Mouse (Mus musculus): Measurements from ENCODE around the gene Slc6a6.

The Slc6a6 gene

DNA sequence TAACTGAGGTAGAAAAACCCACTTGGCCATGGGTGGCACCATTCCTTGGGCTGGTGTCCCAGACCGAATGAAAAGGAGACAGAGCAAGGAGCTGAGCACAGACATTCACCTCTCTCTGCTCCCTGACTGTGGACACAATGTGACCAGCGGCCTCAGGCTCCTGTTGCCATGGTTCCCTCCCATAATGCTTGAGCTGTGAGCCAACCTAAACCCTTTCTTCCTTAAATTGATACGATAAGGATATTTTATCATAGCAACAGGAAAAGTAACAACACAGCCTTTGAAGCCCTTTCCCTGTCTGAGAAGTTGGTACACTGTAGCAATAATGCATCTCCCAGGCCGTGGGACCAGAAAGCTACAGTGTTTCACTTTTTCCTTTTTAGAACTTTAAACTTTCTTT, 14.6 kb upstream of the Slc6a6 start:
- DNase-seq (ENCODE audit: low read depth), result no peak

DNA sequence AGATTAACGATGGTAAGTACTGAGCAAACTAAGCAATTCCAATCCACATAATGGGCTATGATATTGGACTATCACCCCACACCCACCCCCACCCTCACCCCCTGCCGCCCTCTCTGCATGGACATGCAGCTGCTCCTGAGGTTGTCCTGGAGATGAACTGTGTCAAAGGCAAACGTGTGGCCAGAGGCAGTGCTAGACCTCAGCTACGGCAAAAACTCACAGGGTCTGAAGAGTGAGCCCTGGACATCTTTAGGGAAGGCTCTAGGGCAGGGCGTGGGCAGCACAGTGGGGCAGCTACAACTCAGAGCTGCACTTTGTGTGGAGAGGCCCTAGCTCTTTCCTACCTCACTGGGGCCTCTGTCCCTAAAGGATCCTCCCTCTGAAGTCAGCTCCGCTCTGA, 13.6 kb upstream of the Slc6a6 start:
- no peak for DNase-seq (ENCODE audit: low read depth)

DNA sequence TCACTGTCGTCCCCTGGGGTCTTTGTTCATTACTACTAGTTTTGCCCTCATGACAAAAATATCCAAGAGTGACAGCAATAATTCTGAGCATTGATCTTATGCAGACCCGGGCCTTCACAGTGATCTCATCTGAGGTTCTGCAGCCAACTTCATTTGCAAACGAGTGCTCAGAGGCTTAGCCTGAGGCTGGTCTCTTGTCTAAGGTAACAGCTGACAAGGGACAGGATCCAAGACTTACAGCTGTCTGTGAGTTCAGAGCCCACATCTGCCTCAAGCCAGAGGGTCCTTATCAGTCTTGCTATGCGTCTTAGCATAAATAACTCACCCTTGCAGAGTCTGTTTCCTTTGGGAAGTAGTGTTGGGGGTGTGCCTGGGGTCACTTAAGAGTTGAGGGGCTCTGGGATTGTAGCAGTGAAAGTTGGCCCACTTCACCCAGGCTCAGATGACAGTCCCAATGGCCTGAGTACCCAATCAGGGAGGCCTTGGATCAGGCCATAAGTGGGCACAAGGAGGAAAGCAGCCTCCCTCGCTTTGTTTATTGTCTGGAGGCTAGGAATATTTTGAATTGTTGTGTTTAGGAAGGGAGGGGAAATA, 9.0 kb upstream of the Slc6a6 start:
- no peak for DNase-seq (ENCODE audit: low read depth)

DNA sequence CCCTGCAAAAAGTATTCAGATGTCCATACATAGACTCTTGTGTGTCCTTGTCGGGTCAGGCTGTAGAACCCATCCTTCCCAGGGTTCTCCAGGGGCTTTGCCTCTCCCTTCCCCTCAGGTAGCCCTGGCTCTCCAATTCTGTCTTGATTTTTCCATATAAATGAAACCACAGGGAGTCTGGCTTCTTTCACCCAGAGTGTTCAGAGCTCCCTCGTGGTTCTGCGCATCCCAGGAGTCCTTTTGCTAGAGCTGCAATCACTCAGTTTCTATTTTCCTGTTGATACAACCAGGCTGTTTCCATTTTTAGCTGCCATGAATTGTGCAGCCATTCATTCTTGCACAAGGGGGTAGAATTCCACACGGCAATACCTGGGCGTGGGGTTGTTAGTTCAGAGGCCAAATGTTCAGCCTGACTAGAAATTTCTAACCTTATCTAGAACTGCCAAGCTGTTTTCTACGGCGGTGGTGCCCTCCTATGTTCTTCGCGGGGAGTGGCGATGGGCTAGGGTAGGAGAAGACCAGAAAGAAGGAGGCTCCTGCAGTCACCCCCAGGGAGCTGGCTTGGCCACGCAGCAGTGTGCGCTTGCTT, 5.3 kb upstream of the Slc6a6 start:
- no peak for DNase-seq (ENCODE audit: low read depth)

DNA sequence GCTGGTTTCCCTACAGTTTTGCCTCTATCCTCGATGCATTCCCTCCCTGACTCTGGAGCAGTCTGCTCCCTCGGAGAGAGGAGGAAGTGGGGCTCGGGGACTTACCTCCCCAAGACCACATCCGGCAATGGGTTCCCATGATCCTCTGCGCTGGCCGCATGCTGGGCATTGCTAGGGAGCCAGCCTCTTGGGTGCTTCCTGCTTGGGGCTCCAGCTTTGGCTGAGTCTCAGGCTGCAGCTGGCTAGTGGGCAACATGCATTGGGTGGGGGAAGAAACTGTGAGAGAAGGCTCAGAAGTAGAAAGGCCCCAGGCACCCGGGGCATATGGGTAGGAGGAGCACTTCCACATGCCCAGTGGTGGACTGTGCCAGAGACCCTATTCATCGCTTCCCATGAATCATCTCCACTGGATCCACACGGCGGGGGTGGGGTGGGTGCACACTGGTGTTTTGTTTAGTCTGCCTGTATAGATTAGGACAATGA, 4.7 kb upstream of the Slc6a6 start:
- no peak for DNase-seq (ENCODE audit: low read depth)

DNA sequence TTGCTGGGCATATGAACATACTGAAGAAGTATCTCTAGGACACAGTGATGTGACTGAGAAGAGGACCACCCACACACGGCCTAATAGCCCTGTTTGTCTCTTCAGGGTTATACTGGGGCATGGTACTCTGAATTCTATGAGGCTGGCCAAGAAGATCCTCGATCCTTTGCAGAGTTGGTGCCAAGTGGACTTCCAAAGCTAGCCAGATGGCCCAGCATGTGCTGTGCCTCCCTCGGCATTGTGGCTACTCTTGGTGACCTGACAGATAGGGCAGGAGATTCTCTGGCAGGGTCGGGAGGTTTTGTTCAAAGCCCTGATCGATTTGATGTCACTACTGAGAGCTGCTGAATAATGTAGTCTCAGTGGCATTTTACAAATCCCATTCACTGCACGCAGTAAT, 4.1 kb upstream of the Slc6a6 start:
- DNase-seq (ENCODE audit: low read depth), result no peak

DNA sequence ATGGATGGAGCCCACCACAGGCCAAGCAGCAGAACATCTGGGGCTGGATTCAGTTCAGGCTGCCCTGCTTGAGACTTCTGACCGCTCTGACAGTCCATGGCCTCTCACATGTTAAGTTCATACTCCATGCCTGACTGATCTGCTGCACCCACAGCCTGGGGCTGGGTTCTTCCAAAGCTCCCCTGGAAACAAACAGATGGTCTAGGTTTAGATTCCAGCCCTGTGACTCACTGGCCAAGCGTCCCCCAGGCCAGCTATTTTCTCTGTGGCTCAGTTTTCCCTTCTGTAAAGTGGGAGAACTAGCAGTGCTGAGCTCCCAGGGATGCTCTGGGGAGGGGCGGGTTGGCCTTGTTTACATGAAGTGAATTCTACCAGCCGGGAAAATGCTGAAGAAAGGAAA, 2.0 kb upstream of the Slc6a6 start:
- DNase-seq (ENCODE audit: low read depth), result no peak

DNA sequence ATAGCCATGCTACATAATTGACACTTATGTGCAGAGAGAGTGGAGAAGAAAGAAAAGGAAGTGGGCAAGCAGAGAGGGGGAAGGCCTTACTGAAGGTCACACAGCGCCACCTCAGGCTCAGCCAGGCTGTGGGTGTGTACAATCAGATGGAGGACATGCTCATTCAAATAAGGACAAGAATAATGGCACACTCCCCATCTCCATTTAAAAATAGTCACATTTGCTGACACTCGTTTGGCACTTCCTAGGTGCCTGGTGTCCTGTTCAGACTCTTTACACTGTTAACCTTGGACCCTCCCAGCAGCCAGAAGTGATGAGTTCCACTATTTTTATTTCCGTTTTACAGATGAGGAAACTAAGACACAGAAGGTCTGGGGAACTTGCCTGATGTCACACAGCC, 732 bp upstream of the Slc6a6 start:
- DNase-seq (ENCODE audit: low read depth), result peak; percentile 44

DNA sequence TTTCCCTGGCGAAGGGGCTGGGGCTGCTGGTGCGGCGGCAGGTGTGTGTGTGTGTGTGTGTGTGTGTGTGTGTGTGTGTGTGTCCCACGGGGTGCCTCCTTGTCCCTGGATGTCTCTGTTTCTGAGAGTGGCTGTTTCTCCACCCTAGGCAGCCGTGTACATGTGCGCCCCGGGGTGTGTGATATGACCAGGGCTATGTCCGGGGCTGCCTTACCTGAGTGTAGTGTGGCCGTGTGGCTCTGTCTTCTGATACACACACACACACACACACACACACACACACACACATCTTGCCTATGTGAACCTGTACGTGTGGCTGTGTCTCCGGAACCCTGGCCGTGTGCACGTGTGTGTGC, 599 bp downstream of the Slc6a6 start:
- no peak for DNase-seq (ENCODE audit: low read depth)

DNA sequence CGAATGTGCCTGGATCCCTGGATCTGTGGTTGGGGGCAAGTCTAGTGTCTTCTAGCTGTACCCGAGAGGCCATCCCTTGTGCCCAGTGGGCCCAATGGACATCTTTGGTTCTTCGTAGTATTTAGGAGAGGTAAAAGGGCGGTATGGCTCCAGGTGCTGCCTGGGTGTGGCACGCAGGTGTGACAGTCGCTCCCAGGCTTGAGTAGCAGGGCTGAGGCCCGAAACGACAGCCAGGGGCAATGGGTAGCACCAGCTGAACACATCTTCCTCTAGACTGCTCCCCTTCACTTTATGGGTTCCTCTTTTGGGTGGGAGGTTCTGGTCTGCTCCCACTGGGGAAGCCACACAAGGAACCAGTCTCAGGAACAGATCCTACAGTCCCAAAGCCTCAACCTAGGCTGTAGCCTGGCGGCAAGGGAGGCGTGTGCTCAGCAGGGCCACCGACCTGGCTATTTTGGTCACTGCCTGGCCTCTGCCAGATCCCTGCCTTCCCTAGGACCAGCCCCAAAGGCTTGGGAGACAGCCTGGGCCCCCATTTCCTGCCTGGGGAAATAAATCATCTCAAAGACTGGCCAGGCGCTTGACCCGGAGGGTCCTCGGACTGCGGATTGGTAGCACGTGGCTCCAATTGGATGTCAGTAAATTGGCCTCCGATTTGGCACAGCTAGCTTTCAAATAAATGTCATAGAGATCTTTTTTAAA, 1.1 kb downstream of the Slc6a6 start:
- DNase-seq (ENCODE audit: low read depth), result no peak

DNA sequence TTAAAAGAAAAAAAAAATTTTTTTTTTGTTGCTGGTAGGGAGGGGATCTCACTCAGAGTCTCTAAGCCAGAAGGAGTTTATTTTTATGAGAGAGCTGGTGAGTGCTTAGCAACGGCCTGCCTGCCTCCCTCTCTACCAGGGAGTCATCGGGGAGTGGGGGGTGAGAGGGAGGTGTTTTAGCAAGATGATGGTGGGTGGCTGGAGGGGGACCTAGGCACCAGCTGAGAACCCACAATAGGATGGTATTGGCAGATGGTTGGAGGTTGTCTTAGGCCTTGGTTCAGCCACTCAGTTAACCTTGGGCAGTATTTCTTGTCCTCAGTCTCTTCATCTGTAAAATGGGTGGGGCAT, 1.7 kb downstream of the Slc6a6 start:
- no peak for DNase-seq (ENCODE audit: low read depth)

DNA sequence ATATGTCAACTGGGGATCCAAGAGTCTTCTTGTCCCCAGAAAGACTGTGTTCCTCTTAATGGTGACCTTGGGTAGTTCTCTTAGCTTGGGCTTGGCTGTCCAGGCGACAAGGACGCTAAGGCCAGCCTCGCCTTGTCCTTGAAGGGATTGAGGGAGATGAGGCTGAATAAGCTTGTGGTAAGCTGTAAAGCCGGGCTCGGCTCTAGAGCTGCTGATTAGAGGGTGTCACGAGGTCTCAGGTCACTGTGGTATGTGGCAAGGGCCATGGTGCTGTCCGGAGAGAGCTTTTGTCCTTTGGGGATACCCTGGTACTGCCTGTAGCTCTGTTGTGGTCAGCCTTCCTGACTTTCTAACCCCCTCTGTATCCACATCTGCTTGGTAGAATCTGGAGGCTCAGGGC, 2.0 kb downstream of the Slc6a6 start:
- DNase-seq (ENCODE audit: low read depth), result no peak

DNA sequence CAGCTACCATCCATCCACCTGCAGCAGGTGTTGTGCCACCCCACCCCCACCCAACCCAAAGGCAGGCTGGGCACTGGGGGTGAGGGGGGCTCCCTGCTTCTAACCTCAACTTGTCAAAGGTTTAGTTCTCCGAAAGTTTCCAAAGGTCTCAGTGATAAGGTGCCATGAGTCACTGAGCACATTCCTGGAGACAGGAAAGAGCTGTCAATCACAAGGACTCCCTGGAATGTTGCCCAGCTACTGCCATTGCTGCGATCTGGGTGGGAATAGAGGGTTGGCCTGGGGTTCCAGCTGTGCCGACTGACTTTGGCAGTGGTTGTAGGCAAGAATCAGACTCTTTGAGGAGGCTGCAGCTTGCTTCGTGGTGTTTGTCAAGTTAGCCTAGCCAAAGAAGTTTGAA, 2.7 kb downstream of the Slc6a6 start:
- DNase-seq (ENCODE audit: low read depth), result no peak

DNA sequence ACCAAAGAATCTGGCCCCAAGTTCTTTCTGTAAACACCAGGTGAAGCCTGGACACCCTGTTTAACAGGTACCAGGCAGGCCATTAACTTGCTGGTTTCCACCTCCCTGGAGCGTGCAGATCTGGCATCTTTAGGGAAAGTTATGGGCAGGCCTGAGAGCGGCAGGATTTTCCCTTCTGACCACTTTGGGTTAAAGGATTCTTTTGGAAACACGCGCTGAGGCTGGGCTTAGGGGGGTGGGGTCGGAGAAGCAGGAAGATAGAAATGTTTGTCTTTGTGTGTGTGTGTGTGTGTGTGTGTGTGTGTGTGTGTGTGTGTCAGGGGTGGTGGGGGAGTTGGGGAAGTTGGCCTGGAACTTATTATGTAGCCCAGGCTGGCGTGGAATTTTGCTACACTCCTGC, 4.2 kb downstream of the Slc6a6 start:
- DNase-seq (ENCODE audit: low read depth), result no peak

DNA sequence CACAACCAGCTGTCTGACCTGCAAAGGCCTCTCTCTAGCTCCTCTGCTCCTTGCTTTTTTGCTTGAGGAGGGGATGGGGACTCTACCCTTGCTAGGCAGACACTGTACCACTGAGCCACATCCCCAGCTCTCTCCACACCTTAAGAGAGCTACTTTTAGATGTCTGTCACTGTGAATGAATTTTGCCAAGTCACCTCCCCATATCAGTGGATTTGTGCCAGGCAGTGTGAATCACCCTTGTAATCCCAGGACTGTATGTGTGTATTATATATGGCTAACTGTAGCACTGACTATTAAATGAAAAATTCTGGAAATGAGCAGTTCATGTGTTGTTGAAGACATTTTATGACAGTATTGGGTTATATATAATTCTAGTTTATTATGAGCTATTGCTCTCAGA, 5.4 kb downstream of the Slc6a6 start:
- DNase-seq (ENCODE audit: low read depth), result no peak

DNA sequence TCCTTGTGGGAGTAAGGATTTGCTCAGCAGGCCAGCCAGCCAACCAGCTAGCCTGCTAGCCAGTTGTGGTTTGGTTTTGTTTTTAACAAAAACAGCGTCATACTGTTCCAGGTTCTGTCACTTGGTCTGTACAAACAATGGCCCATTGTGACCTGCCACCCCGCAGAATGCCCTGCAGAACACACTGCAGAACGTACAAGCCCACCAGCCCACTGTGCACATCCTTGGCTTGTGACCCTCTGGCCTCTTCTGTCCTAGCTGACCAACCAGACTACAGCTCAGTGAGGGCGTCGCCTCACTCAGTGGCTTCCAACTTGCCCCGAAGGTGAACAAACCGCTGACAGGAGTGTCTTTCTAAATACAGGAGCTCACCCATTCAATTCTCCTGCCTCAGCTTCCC, 6.4 kb downstream of the Slc6a6 start:
- no peak for DNase-seq (ENCODE audit: low read depth)

DNA sequence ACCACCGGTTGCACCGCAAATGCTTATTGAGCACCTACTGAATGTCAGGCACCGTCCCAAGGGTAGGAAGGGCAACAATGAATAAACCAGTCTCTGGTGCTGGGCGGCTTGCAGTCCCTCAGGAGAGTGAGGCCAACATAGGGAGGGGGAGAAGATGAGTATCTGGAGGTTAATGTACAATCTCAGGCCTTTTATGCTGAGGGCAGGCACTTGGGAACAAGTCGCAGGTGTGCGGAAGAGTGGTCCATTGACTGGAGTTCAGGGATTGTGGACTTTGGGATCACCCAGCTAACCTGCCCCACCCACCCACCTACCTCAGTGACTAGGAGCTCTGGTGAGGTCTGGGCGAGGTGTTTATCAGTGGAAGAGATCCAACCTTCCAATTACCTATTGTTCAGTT, 6.8 kb downstream of the Slc6a6 start:
- DNase-seq (ENCODE audit: low read depth), result no peak

DNA sequence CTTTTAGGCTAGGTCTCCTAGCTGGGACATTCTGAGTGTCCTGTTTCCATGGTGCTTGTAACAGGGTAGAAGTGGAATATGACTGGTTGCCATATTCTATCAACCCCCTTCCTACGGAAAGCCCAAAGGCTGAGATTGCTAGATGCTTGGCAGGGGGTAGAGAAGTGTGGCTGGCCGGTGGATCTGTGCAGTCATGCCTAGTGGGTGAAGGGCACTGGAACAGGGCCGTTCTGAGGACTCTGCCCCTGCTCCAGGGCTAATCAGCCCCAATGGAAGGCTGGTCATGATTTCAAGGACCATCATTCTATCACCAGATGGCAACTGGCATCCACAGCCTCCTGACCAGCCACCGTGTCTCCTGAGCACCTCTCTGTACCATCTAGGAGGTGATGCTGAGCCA, 7.7 kb downstream of the Slc6a6 start:
- DNase-seq (ENCODE audit: low read depth), result no peak

DNA sequence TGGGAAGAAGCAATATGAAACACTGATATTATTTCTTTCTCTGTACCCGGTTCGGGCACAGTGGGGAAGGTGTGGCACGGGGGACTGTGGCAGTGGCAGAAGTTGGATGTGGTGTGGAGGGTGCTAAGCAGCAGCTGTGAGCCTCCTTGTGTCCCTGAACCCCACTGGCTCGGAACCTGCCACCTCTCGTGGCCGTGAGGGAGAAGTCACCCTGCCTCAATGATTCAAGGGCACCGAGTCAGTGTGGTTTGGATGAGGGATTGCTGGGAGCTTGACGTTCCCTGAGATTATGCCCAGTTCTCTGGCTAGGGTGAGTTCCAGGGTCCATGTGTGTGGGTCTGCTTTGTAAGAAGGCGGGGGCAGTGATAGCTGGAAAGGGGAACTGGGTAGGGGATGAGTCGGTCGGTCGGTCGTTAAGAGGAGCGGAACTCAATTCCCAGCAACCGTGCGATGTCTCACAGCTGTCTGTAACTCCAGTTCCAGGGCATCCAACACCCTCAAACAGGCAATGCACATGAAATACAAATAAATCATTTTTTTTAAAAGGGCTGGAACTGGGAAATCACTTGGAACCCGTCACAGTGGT, 9.5 kb downstream of the Slc6a6 start:
- DNase-seq (ENCODE audit: low read depth), result no peak

DNA sequence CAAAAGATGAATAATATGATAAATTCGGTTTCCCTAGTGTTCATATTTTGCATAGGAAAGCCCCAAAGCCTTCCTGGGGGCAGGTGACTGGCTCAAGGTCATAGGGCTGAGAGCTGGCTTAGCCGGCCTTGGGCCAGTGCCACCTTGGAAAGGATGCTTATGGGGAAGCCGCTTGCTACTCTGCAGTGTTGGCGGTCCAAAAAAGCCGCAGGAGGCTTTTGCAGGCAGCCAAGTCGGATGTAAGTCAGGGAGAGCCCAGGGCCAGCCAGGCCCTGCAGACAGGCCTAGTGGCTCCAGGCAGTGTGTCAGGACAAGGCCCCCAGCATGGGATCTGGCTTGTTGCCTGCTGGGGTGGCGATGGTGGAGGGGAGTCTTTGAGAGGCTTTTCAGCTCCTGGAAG, 10.8 kb downstream of the Slc6a6 start:
- DNase-seq (ENCODE audit: low read depth), result no peak

DNA sequence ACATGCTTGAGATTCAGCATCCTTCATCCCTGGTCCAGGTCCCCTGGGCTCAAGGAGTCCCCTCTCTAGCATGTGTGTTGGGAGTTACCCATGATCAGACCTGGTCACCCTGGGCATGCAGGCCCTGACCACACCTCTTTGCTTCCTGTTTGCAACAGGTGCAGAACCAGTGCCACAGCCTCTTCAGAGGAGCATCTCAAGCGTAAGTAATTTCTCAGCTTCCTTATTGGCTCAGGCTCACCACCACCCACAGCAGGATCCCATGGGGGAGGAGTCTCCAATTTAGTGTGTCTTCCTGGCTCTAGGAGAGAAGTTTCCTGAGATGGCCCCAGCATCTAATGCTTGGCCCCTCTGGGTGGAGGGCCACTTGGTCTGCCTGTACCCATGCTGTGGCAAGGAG, 15.0 kb downstream of the Slc6a6 start:
- DNase-seq (ENCODE audit: low read depth), result no peak

DNA sequence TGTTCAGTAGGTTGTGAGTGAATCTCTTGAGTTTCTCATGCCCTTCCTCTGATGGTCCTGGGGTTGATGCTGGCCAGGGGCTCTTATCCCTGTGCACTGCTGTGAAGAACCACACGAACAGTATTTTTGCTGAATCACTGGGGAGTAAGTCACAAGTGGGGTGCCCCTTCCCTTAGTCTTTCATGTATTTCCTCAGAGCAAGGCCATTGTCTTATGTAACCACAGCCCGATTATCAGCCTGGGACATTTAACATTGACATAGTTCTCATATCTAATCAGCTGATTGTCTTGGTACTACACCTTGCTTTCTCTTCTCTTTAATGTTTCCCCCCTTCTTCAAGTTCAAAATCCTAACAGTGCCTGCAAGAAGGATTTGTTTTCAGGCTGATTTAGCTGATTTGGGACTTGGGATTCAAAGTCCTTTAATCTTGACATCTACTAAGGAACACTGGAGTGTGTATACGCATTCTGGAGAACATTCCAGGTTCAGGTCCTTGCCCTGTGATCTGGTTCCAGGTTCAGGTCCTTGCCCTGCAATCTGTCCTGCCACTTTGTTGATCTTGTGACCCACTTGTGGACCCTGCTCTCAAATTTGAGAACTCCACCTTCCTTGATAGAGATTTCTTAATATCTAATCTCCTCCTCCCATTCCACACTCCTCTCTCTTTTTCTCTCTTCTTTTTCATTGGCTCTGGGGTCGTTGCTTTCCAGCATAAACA, 15.8 kb downstream of the Slc6a6 start:
- no peak for DNase-seq (ENCODE audit: low read depth)
